Mouse (Mus musculus) hindbrain, postnatal 0 days (tissue): ENCODE data around the gene Lcn5. TPM values are rescaled to one million over a fixed set of nuclear protein-coding genes. Genes with fewer than 3 reads are reported as not detected.

Experiments used
- ATAC-seq: fragments of 200-750 bp; cut with Nextera tagmentation; 2 replicates; pipeline ENCODE4 v1.8.0; 2017; ENCODE audit warnings: mild to moderate bottlenecking, moderate TSS enrichment, moderate library complexity
- DNase-seq: peaks from one replicate; pipeline ENCODE4 v3.0.0-alpha.2; 2015; ENCODE audit warnings: low spot score
- H3K27ac ChIP-seq: fragments of 300-500 bp; sonication (generic); 2 replicates; pipeline ENCODE4 v1.5.1; 2014; ENCODE audit warnings: mild to moderate bottlenecking
- H3K27me3 ChIP-seq: fragments of 300-500 bp; sonication (generic); 2 replicates; pipeline ENCODE4 v1.6.1; 2014; ENCODE audit warnings: low read length, mixed read lengths; ENCODE audit not compliant: insufficient read depth
- H3K36me3 ChIP-seq: fragments of 300-500 bp; sonication (generic); 2 replicates; pipeline ENCODE4 v1.6.1; 2014; ENCODE audit warnings: low read length, mixed read lengths; ENCODE audit not compliant: insufficient read depth
- H3K4me1 ChIP-seq: fragments of 300-500 bp; sonication (generic); 2 replicates; pipeline ENCODE4 v1.6.1; 2014; ENCODE audit warnings: antibody characterized with exemption, low read length, mixed read lengths; ENCODE audit not compliant: insufficient read depth
- H3K4me2 ChIP-seq: fragments of 300-500 bp; sonication (generic); 2 replicates; pipeline ENCODE4 v1.6.1; 2014; ENCODE audit warnings: low read depth, mild to moderate bottlenecking, low read length, moderate library complexity, mixed read lengths
- H3K4me3 ChIP-seq: fragments of 300-500 bp; sonication (generic); 2 replicates; pipeline ENCODE4 v1.5.1; 2014; ENCODE audit warnings: low read length
- H3K9ac ChIP-seq: fragments of 300-500 bp; sonication (generic); replicated peaks from 2 replicates; pipeline ENCODE4 v1.6.1; 2014; ENCODE audit warnings: mild to moderate bottlenecking, low read length, moderate library complexity, mixed read lengths
- H3K9me3 ChIP-seq: fragments of 300-500 bp; sonication (generic); 2 replicates; pipeline ENCODE4 v1.6.1; 2016; ENCODE audit warnings: low read length, mixed read lengths
- CTCF ChIP-seq: IDR thresholded peaks from 2 replicates; pipeline ENCODE4 v1.5.1; 2016; ENCODE audit warnings: antibody characterized with exemption, control low read depth, low read depth
- WGBS: fragments of 180-500 bp; shearing (Covaris S2); extraction: QIAGEN DNeasy Blood & Tissue Kit; methylation state at CpG from one replicate; pipeline ENCODE4 v1.1.7; 2014; 5-methylcytosine and 5-hydroxymethylcytosine counted together
- polyA plus RNA-seq: library from polyadenylated mRNA; unstranded; fragments of >200 nt; fragmentation: Nextera tagmentation; extraction: Ambion mirVana; gene quantifications from 2 replicates; pipeline ENCODE4 v1.2.1, GENCODE M21; 2015
- total RNA-seq: library from RNA; depleted of rRNA; stranded (reverse); fragments of >200 nt; gene quantifications from 2 replicates; pipeline ENCODE4 v1.2.3, GENCODE M21; 2014

The Lcn5 gene
- total and polyA plus RNA-seq, 2 experiments from 2014 or later, result not detected

DNA sequence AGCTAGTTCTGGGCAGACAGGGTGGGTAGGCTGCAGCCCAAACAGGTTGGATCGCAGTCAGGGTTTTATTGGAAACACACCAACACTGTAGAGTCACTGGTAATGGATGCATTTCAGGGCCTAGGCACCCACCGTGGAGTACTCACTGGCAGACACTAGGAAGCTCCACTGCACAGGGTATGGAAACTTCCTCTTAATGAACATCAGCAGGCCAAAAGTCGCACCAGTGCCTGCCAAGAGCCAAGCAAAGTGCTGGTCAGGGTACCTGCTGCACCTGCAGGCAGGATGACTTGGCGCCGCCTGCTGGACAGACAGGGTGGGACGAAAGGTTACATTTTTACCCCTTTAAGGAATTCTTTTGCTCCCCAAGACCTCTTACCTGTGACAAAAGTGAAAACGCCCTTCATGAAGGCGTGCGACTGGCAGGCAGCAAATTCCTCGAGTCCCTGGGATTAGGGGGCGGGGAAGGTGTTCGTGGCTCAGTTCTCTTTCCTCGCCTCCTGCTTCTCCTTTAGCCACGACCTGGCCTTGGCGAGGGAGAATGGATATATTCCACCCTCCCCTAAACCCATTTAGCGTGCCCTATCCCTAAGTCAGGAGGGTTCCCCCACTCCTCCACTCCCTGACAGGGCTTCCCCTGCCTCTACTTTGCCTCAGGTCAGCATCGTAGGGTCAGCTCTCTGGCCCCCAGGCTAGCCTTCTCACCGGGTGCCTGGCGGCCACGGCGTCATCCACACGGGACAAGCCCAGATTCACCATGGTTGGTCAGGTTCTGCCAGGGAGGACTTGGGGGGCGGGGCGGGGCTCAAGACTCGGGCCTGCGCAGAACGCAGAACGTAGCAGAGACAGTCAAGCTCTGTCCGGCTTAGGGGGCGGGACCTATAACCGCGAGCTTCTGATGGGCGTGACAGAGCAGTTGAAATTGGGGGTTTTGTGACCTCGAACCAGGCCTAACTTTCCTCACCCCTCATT, 36.2 kb upstream of the Lcn5 start, which contains the start of gene Tmem141:
Tmem141 (minus strand) TSS at position 777 of the 972 bp plus-strand sequence.
- Histone ChIP-seq H3K4me1 (0 out of 2 replicates have a peak, but pooled peaks cover 7% of the 10 kb centered on the region), H3K9ac (peak within 1 kb of the TSS; percentile 66), H3K36me3 (no peaks in the 10 kb centered on the region), H3K4me2 (peak within 1 kb of the TSS; percentile 85), H3K4me3 (peak within 1 kb of the TSS; percentile 51), H3K27me3 (0 out of 2 replicates have a peak, but pooled peaks cover 3% of the 10 kb centered on the region), H3K9me3 (no peaks in the 10 kb centered on the region), H3K27ac (peak within 1 kb of the TSS; percentile 68)
- WGBS, result 5% methylated on average over 34 of the region's 34 CpGs
- peak; percentile 96 for ATAC-seq
- TF ChIP-seq CTCF, result peak; percentile 74
- peak; percentile 90 for DNase-seq

DNA sequence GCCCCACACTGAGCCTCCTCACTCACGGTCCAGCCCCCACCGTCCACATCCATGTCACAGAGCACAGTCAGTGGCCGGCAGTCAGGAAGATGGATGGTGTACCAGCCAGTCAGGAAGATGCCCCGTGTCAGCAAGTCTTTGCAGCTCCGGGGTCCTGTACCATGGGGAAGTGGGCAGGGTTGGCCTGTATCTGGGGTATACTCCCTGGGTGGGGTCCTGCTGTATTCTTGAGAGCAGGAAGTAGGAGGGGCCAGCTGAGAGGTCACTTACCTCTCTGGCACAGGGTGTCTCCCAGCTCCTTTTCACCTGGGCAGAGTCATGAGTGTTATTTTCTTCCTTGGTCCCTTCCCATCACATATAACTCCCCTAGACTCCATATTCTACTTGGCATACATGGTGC, 31.8 kb upstream of the Lcn5 start:
- Histone ChIP-seq H3K4me2 (no peak overlapping the region), H3K9me3 (no peaks in the 10 kb centered on the region), H3K27ac (no peak overlapping the region), H3K4me1 (0 out of 2 replicates have a peak, but pooled peaks cover 2% of the 10 kb centered on the region), H3K9ac (no peak overlapping the region), H3K27me3 (no peaks in the 10 kb centered on the region), H3K4me3 (no peak overlapping the region), H3K36me3 (no peaks in the 10 kb centered on the region)
- TF ChIP-seq CTCF, result no peak
- 65% methylated on average over 5 of the region's 5 CpGs for WGBS
- DNase-seq (no peak), ATAC-seq (no peak)

DNA sequence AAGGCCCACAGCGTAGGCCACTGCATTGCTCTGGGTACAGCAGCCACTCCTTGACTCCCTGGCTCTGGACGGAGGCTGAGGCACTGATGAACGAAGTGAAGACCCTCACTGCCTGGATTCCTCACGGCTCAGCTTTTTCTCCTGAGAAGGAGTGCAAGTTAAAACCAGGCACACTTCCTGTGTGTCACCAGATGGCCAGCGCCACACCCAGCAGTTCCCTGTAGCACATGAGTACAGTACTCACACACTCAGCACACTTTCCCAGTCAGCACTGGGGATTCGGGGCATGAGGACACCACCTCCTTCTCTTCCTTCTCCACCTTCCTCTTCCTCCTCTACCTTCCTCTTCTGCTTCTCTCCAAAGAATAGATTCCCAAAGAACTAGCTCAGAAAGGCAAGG, 29.9 kb upstream of the Lcn5 start, which contains the start of gene Fcna:
Fcna (minus strand) TSS at position 220 of the 400 bp plus-strand sequence.
- H3K9ac ChIP-seq, result no peak within 1 kb of the TSS
- no peak for ATAC-seq
- H3K36me3 ChIP-seq, result no peaks in the 10 kb centered on the region
- H3K9me3 ChIP-seq, result no peaks in the 10 kb centered on the region
- no peaks in the 10 kb centered on the region for H3K4me1 ChIP-seq
- no peak within 1 kb of the TSS for H3K4me3 ChIP-seq
- no peak for DNase-seq
- H3K27me3 ChIP-seq, result no peaks in the 10 kb centered on the region
- no peak within 1 kb of the TSS for H3K4me2 ChIP-seq
- WGBS, result 83% methylated on average over 6 of the region's 6 CpGs
- no peak for TF ChIP-seq CTCF
- no peak within 1 kb of the TSS for H3K27ac ChIP-seq

DNA sequence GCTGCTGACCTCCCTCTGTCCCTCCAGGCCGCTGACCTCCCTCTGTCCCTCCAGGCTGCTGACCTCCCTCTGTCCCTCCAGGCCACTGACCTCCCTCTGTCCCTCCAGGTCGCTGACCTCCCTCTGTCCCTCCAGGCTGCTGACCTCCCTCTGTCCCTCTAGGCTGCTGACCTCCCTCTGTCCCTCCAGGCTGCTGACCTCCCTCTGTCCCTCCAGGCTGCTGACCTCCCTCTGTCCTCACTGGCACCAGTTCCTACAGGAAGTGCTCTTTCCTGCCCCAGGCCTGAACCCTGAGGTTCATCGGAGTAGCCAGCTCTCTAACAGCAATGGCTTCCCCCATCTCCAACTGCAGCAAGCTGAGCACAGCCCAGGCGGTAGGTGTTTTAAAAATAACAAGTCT, 29.0 kb upstream of the Lcn5 start:
- no peaks in the 10 kb centered on the region for H3K9me3 ChIP-seq
- no peak overlapping the region for H3K27ac ChIP-seq
- DNase-seq, result no peak
- no peaks in the 10 kb centered on the region for H3K27me3 ChIP-seq
- H3K9ac ChIP-seq, result no peak overlapping the region
- TF ChIP-seq CTCF, result no peak
- WGBS, result 33% methylated on average over 4 of the region's 4 CpGs
- no peak overlapping the region for H3K4me2 ChIP-seq
- H3K36me3 ChIP-seq, result no peaks in the 10 kb centered on the region
- no peak for ATAC-seq
- H3K4me3 ChIP-seq, result no peak overlapping the region
- no peaks in the 10 kb centered on the region for H3K4me1 ChIP-seq

DNA sequence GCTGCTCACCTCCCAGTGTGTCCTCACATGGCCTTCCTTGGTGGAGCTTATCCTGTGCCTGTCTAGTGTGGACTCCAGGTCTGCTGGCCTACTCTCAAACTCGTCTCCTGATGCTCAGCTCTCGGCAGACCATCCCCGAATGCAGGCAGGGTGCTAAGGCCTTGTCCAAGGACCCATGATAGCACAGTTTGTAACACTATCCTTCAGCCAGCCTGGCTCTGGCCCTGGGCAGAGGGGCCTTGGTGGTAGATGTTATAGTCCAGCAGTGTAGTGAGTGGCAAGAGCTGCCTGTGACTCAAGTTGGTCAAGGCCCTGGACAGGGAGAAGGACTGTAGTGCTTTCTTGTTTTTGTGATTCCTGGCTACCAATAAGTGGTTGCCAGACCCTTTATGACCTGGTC, 24.1 kb upstream of the Lcn5 start:
- H3K4me1 ChIP-seq, result no peaks in the 10 kb centered on the region
- H3K36me3 ChIP-seq, result no peaks in the 10 kb centered on the region
- 80% methylated on average over 3 of the region's 3 CpGs for WGBS
- DNase-seq (no peak), ATAC-seq (no peak)
- H3K9me3 ChIP-seq, result no peaks in the 10 kb centered on the region
- no peak for TF ChIP-seq CTCF
- H3K9ac ChIP-seq, result no peak overlapping the region
- H3K27ac ChIP-seq, result no peak overlapping the region
- H3K4me3 ChIP-seq, result no peak overlapping the region
- H3K27me3 ChIP-seq, result no peaks in the 10 kb centered on the region
- H3K4me2 ChIP-seq, result no peak overlapping the region

DNA sequence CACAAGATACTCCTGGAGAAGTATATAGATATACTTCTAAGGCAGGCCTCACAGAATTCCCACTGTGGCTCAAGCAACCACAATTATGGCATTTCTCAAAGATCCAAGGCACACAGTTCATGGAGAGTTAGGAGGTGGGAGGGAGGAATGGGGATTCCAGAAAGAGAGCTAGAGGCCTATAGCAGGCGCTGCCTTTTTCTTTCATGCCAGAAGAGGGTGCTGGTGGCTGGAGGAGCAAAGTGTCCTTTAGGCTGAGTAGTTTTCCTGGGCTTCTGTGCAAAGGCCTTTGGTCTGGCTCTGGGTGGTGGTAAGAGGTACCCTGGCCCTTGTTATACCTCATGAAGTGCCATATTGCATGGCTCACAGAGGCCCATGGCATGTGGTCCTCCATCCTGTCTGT, 23.7 kb upstream of the Lcn5 start:
- H3K27me3 ChIP-seq, result no peaks in the 10 kb centered on the region
- no peaks in the 10 kb centered on the region for H3K9me3 ChIP-seq
- no peaks in the 10 kb centered on the region for H3K36me3 ChIP-seq
- TF ChIP-seq CTCF, result peak; percentile 14; the same call in 1 of the 2 replicates
- ATAC-seq (no peak), DNase-seq (no peak)
- no peak overlapping the region for H3K4me3 ChIP-seq
- H3K9ac ChIP-seq, result no peak overlapping the region
- H3K4me2 ChIP-seq, result no peak overlapping the region
- no peaks in the 10 kb centered on the region for H3K4me1 ChIP-seq
- H3K27ac ChIP-seq, result no peak overlapping the region
- 50% methylated on average over 1 of the region's 1 CpGs for WGBS

DNA sequence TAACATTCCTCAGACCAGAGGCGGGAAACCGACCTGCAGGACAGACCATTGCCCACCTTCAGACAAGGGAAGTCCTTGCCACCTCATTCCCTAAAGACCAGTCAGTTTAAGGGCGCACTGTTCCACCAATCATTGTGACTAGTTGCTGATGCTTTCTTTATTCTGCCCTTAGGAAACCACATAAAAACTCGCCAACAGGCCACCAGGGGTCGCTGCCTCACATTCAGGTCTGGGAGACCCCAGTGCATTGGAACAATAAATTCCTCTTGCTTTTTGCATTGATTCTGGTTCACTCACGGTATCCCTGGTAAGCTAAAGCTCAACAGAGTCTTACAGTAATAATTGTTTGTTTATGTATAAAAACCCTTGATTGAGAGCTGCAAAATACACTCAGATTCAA, 17.9 kb upstream of the Lcn5 start:
- Histone ChIP-seq H3K9ac (no peak overlapping the region), H3K4me1 (no peaks in the 10 kb centered on the region), H3K9me3 (no peaks in the 10 kb centered on the region), H3K4me2 (no peak overlapping the region), H3K27ac (no peak overlapping the region), H3K4me3 (no peak overlapping the region), H3K36me3 (no peaks in the 10 kb centered on the region), H3K27me3 (no peaks in the 10 kb centered on the region)
- DNase-seq (peak; percentile 64), ATAC-seq (no peak)
- 16% methylated on average over 6 of the region's 6 CpGs for WGBS
- TF ChIP-seq CTCF, result peak; percentile 71
